Mouse (Mus musculus) lung, postnatal 0 days (tissue): Measurements from ENCODE around the gene Med16.
A peak's percentile ranks its signal among the peaks of the same experiment; 100 is the strongest.

Experiments
- CTCF ChIP-seq: IDR thresholded peaks from 2 replicates; pipeline ENCODE4 v1.5.1; 2016; ENCODE audit warnings: antibody characterized with exemption, mild to moderate bottlenecking
- EP300 ChIP-seq: IDR thresholded peaks from 2 replicates; pipeline ENCODE4 v1.6.1; 2016; ENCODE audit warnings: antibody characterized with exemption, mild to moderate bottlenecking, control low read depth

- peak; percentile 84 for TF ChIP-seq CTCF
- TF ChIP-seq EP300 = no peak
These were observed 25.2 kb downstream of the Med16 start for GRCm38 (mm10) chr10:79883297-79884084.
